In the genomic region with DNA sequence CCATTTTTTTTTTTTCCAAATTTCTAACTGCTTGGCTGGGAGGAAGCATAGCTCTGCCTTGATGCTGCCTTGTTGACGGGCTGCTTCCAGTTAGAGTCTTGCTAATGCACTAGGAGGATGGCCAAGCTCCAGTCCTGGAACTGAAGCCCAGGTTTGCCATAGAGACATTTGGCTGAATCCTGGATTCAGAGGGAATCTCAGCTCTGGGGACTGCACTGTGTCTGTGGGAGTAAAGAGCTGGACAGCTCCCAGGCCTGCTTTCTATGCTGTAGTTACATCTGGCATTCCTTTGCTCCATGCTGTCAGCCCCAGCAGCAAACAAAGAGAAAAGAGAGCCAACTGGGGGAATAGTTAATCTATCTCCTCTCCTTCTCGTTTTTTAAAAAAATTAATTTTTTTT, we compare ENCODE assay signal across 8 mouse cellular contexts.
DNase-seq lines count a peak whose midpoint lies in the region; ATAC-seq and TF ChIP-seq lines count a peak whose summit lies in the region.

No protein-coding gene starts in this region.

- no peak overlapping the region for H3K9ac ChIP-seq in kidney, embryonic 16.5 days (replicated peaks; ENCODE audit: low read length)
- peak overlapping the region; percentile 1; the same call in 1 of the 2 replicates for H3K9ac ChIP-seq in hindbrain, postnatal 0 days (replicated peaks; ENCODE audit: low read length)
- peak overlapping the region; percentile 38; the same call in 1 of the 2 replicates for H3K9ac ChIP-seq in midbrain, embryonic 15.5 days

- no peak overlapping the region for H3K4me3 ChIP-seq in kidney, embryonic 16.5 days (ENCODE audit: low read length)
- H3K4me3 ChIP-seq in hindbrain, postnatal 0 days (ENCODE audit: low read length): no peak overlapping the region
- H3K4me3 ChIP-seq in midbrain, embryonic 15.5 days: no peak overlapping the region
- H3K4me3 ChIP-seq in thymus, adult 2 months (ENCODE audit: control insufficient read depth, insufficient read depth, low read length): no peak overlapping the region

- TF ChIP-seq CTCF in hindbrain, postnatal 0 days (IDR thresholded peaks at IDR 0.05; ENCODE audit: low read depth): no peak
- TF ChIP-seq CTCF in thymus, adult 2 months (IDR thresholded peaks at IDR 0.05; ENCODE audit: borderline replicate concordance, control insufficient read depth, extremely low read depth, insufficient read depth, low read length, poor library complexity): no peak

- no peaks in the 10 kb centered on the region for H3K9me3 ChIP-seq in kidney, embryonic 16.5 days (ENCODE audit: low read length)
- no peaks in the 10 kb centered on the region for H3K9me3 ChIP-seq in hindbrain, postnatal 0 days (ENCODE audit: low read length)
- no peaks in the 10 kb centered on the region for H3K9me3 ChIP-seq in midbrain, embryonic 15.5 days

- peak; percentile 88 for ATAC-seq in kidney, embryonic 16.5 days (ENCODE audit: low FRiP score, low TSS enrichment)
- peak; percentile 71 for ATAC-seq in hindbrain, postnatal 0 days
- ATAC-seq in midbrain, embryonic 15.5 days (replicated peaks): peak; percentile 74
- ATAC-seq in granulocyte monocyte progenitor cell, adult 5-6 weeks (replicated peaks; ENCODE audit: poor library complexity, severe bottlenecking): no peak

- 31% methylated on average over 2 of the region's 2 CpGs for WGBS in kidney, embryonic 16.5 days
- 15% methylated on average over 2 of the region's 2 CpGs for WGBS in hindbrain, postnatal 0 days
- WGBS in midbrain, embryonic 15.5 days: 25% methylated on average over 2 of the region's 2 CpGs
- 60% methylated on average over 2 of the region's 2 CpGs for WGBS in thymus, adult 2 months

- no peaks in the 10 kb centered on the region for H3K4me1 ChIP-seq in kidney, embryonic 16.5 days (ENCODE audit: insufficient read depth, low read length)
- H3K4me1 ChIP-seq in hindbrain, postnatal 0 days (ENCODE audit: insufficient read depth, low read length): no peaks in the 10 kb centered on the region
- peaks cover 33% of the 10 kb centered on the region for H3K4me1 ChIP-seq in midbrain, embryonic 15.5 days
- H3K4me1 ChIP-seq in thymus, adult 2 months (replicated peaks; ENCODE audit: control insufficient read depth, insufficient read depth, low read length): no peaks in the 10 kb centered on the region

- no peak overlapping the region for H3K27ac ChIP-seq in kidney, embryonic 16.5 days (ENCODE audit: low read length)
- H3K27ac ChIP-seq in hindbrain, postnatal 0 days: peak overlapping the region; percentile 80
- H3K27ac ChIP-seq in midbrain, embryonic 15.5 days: peak overlapping the region; percentile 81
- H3K27ac ChIP-seq in thymus, adult 2 months (ENCODE audit: control insufficient read depth, insufficient read depth, low read length): no peak overlapping the region

- no peaks in the 10 kb centered on the region for H3K27me3 ChIP-seq in kidney, embryonic 16.5 days (ENCODE audit: insufficient read depth, low read length)
- no peaks in the 10 kb centered on the region for H3K27me3 ChIP-seq in hindbrain, postnatal 0 days (ENCODE audit: insufficient read depth, low read length)
- no peaks in the 10 kb centered on the region for H3K27me3 ChIP-seq in midbrain, embryonic 15.5 days (replicated peaks)
- H3K27me3 ChIP-seq in thymus, adult 2 months (ENCODE audit: control insufficient read depth, insufficient read depth, low read length): no peaks in the 10 kb centered on the region

- no peak for TF ChIP-seq POLR2A in thymus, adult 2 months (IDR thresholded peaks at IDR 0.05; ENCODE audit: control insufficient read depth, extremely low read depth, insufficient read depth, low read length, poor library complexity)

- DNase-seq in kidney, adult 11 months: no peak
- DNase-seq in embryo, embryonic 9.5 days (ENCODE audit: extremely low spot score): peak; percentile 19
- peak; percentile 77 for DNase-seq in hindbrain, postnatal 0 days (ENCODE audit: low spot score)
- DNase-seq in B cell, adult 2 months: no peak
- no peak for DNase-seq in thymus, adult 2 months

- no peak overlapping the region for H3K4me2 ChIP-seq in kidney, embryonic 16.5 days (replicated peaks; ENCODE audit: low read depth, low read length)
- peak overlapping the region; percentile 30 for H3K4me2 ChIP-seq in hindbrain, postnatal 0 days (ENCODE audit: low read depth, low read length)
- H3K4me2 ChIP-seq in midbrain, embryonic 15.5 days: peak overlapping the region; percentile 10; the same call in 1 of the 2 replicates

- no peaks in the 10 kb centered on the region for H3K36me3 ChIP-seq in kidney, embryonic 16.5 days (ENCODE audit: insufficient read depth, low read length)
- no peaks in the 10 kb centered on the region for H3K36me3 ChIP-seq in hindbrain, postnatal 0 days (ENCODE audit: insufficient read depth, low read length)
- H3K36me3 ChIP-seq in midbrain, embryonic 15.5 days (replicated peaks): no peaks in the 10 kb centered on the region
- H3K36me3 ChIP-seq in thymus, adult 2 months (ENCODE audit: control insufficient read depth, insufficient read depth, low read length): no peaks in the 10 kb centered on the region

Comparison
In these comparisons a context has a peak if more than half of its experiments do, and no peak if none do; other contexts are left out.
1. H3K27ac ChIP-seq: peak in hindbrain, postnatal 0 days (single experiment) and midbrain, embryonic 15.5 days (single experiment); none in kidney, embryonic 16.5 days (single experiment) and thymus, adult 2 months (single experiment).
2. DNase-seq: peak in embryo, embryonic 9.5 days (single experiment) and hindbrain, postnatal 0 days (single experiment); none in kidney, adult 11 months (single experiment), B cell, adult 2 months (0 of 2) and thymus, adult 2 months (single experiment).